Mouse (Mus musculus) CD4-positive helper T cell, adult 2 months (primary cell): Measurements from ENCODE around the gene Exoc6b.
"Not testable (repeated sequence)": the region's sequence is repeated elsewhere in the genome, so short reads cannot be mapped to it uniquely, and the experiment has no call there.

Experiments used
- DNase-seq: peaks from one replicate; pipeline ENCODE4 v3.0.0-alpha.2; 2012; ENCODE audit warnings: low read depth, missing footprints, low spot score

The Exoc6b gene

DNA sequence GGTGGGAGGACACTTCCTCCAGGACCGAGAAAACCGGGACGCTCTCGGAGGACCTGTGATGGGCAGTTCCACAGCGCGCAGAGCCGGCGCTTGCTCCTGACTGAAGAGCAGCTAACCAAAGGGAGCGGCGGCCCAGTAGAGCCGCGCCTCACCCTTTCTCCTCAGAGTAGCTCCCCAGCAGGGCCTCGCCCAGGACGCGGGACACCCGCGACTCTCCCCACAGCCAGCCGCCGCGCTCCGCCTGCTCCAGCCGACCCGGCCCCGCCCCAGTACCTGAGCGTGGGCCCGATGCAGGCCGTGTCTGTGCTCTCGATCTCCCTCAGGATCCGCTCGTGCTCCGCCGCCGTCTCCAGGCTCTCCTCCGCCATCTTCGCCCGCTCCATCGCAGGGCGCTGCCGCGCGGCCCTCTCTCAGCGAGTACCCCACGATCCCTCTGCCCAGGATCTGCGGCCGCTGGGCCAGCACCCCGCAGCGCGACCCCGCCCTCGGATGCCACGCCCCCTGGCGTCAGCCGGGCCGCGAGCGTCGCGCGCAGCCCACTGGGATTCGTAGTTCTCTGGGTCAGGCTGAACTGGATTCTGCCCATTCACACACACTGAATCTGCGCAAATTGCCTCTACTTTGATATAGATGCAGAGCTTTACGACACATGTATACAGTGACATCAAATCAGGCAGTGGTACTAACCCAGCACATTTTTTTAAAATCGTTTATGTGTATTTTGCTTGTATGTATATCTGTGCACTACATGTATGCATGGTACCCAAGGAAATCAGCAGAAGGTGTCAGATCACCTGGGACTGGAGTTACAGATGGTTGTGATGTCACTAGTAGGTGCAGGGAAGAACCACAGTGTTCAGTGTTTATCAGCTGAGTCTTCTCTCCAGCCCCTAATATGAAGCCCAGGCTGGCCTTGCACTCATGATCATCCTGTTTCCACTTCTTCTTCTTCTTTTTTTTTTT, at the start of gene Exoc6b:
Gene Exoc6b, minus strand, starts transcription at position 491 of the 963 bp plus-strand sequence.
- DNase-seq: peak; percentile 86

- DNase-seq: peak; percentile 48
Measured at GRCm38 (mm10) chr6:85117545-85118511, 48.5 kb upstream of the Exoc6b start.

DNA sequence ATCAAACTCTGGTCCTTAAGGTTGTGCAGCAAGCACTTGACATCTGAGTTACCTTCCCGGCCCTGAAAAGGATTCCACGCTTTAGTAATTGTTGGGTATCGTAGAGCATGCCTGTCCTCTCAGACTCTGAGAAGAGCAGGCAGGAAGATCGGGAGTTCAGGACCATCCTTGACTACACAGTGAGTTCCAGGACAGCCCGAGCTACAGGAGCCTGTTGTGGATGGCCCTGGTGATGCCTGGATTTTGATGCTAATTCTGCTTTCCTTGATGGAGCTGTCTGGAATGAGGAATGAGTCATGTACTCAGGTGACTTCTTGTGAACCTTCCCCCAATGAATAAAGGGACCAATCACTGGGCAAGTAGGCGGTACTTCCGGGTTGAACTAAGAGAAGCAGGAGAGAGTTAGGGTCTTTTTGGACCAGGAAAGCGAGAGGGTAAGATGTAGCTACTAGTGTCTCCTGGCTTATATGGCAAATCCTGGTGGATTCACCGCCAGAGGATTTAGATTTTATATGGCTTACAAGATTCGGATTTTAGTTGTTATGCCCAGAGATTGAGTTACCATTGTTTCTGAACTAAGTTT, 35.8 kb upstream of the Exoc6b start:
- no peak for DNase-seq

- DNase-seq: no peak
Measured at GRCm38 (mm10) chr6:85103321-85103720, 34.0 kb upstream of the Exoc6b start.

DNA sequence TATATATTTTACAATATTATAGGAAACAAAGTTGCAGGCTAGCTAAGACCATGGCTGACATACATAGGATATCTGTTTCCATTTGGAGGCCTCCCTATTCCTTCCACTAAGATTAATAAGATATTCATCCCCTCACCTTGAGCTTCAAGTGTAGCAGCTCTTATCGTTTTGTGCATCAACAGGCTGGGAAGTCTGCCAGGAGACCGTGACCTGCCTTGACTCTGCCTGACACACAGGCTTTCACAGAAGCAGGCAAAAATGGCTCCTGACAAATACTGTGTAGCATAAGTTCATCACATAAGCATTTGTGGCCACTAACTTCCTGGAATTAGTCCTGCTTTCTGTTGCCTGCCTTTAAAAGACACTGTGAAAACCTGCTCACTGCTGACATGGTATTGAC, 27.1 kb upstream of the Exoc6b start:
- DNase-seq: no peak

- DNase-seq: no peak
Measured at GRCm38 (mm10) chr6:85087425-85087824, 18.1 kb upstream of the Exoc6b start.

- DNase-seq: no peak
Measured at GRCm38 (mm10) chr6:85086645-85087044, 17.3 kb upstream of the Exoc6b start.

- DNase-seq: not testable (repeated sequence)
Measured at GRCm38 (mm10) chr6:85076179-85076720, 6.9 kb upstream of the Exoc6b start.

DNA sequence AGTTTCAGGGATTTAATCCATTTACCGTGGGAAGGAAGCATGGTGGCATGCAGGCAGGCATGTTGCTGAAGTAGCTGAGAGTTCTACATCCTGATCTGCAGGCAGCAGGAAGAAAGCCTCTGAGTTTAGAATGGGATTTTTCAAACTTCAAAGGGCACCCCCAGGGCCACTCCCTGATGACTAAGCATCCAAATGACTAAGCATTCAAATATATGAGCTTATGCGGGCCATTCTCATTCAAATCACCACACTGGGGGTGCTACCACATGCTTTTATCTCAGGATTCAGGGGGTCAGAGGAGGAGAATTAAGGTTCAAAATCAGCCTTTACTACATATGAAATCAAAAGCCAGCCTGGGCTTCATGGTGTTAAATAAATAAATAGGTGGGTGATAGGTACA, 5.7 kb upstream of the Exoc6b start:
- peak; percentile 5 for DNase-seq

DNA sequence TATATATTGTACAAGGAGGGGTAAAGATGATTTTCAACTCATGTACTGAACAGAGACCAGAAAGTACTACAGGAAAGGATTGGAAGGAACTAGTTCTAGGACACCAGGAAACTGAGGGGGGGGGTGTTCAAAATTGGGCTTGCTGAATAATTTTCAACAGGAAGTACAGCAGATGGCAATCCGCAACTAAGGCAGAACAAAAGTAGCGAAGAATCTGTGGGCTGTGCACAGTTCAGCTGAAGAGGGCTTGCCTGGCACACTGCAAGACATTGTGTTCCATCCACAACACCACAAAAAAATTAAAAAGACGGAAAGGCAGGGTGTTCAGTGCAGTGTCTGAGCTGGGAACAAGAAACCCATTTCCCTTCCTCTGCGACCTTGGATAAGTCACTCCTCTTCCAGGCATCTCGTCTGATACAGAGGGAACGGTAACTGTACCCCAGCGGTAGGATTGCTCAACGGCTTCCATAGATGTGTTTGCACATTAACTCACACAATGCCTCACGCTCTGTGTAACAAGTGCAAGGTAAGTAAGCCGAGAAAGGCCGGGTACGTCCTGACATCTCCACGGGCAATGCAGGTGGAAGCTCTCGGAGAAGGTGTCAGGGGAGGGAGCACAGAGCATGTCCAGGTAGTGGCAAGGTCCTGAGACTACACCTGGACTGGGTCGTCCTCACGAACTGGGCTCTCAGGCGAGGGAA, 841 bp downstream of the Exoc6b start:
- peak; percentile 17 for DNase-seq

GRCm38 (mm10) chr6:85057641-85058040, 11.7 kb downstream of the Exoc6b start:
- DNase-seq: no peak

- no peak for DNase-seq
Measured at GRCm38 (mm10) chr6:85051109-85051508, 18.2 kb downstream of the Exoc6b start.

- DNase-seq: no peak
Measured at GRCm38 (mm10) chr6:85046531-85046930, 22.8 kb downstream of the Exoc6b start.

DNA sequence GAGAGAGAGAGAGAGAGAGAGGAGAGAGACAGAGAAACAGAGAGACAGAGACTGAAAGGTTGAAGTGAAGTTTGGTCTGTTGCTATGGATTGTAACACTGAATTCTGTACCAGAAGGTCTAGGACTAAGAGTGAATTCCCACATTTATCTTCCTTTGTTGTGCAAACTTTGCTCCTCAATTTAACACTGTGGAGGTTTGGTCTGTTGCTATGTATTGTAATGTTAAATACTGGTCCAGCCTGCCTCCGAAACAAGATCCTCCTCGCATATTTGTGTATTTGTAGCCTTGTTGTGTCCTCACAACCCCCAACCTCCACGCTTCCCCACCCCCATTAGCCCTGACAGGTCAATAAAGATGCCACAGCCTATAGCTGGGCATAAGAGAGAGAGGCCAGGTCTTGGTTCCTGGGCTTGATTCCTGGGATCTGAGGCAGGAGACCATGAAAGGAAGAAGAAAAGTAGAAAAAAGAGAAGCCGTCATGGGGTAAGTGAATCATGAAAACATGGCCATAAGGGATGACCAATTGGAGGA, 24.6 kb downstream of the Exoc6b start:
- DNase-seq: no peak

DNA sequence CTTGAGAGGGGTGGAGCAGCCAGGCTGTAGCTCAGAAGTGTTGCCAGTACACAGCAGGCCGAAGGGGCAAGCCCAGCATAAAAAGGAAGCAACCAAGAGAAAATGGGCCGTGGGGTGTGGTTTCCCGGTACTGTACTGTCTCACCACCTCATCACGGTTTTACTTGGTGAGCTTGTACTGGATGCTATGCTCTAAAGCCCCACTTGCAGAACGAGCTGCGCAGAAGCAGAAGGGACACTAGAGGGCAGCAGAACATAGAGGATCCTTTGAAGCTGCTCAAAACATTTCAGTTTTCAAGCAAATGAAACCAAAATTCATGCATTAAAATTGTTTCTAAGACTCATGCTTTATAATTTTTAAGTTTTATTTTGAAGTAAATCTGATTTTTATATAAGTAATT, 31.6 kb downstream of the Exoc6b start:
- peak; percentile 70 for DNase-seq

- DNase-seq: peak; percentile 12
Measured at GRCm38 (mm10) chr6:85029671-85030070, 39.6 kb downstream of the Exoc6b start.

DNA sequence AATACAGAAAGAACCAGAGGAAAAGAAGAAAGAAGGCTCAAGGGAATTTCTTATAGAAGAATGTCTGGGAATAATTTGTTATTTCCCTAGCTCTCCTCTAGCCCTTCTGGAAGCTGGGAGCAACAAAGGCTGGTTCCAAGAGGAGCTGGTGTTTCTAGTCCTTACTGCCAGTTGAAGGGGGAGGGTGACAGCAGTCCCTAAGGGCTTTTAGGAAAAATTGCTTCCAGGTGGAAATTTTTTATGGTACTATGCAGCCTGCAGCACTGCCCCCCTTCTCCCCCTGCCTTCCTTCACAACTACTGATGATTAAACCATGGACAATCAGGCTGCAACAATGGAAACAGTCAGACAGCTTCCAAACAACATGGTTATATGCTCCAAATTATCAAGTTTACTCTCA, 44.9 kb downstream of the Exoc6b start:
- no peak for DNase-seq

DNA sequence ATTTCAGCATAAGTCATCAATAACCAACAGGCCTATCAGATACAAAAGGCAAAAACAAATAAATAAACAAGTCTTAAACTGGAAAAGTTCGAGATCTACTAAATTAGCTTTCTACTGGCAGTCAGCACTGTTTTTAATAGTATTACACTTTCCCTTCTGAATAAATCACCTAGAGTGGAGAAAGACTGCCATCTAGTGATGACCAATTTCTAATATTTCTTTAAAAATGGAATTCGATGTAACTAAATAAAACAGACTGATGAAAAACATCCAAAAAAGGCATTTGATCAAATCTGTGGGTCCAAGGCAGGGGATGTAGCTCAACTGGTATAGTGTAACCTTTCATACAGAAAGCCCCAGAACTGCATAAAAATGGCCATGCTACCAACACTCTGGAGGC, 52.3 kb downstream of the Exoc6b start:
- no peak for DNase-seq

GRCm38 (mm10) chr6:85013906-85014305, 55.4 kb downstream of the Exoc6b start:
- DNase-seq: no peak

DNA sequence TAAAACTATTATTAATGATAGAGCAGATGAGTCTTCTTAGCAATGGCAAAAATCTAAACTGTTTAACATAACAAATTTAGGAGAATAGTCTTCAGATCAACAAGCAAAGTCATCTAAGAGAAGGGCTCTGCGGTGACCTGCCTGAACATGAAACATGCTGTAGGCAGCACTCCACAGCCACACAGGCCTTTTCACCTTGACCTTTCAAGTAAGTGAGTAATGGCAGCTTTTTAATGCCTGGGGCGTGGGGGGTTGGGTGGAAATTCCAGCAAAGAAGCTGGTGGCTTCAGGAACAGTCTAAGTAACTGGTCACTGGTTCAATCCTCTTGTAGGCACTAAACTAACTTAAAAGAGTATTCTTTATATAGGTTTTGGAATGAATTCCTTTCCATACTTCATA, 58.9 kb downstream of the Exoc6b start:
- no peak for DNase-seq

GRCm38 (mm10) chr6:84995418-84995817, 73.9 kb downstream of the Exoc6b start:
- no peak for DNase-seq
